Mouse (Mus musculus): ENCODE results near the gene Fcgr1. TPM values are rescaled to one million over a fixed set of nuclear protein-coding genes. Genes with fewer than 3 reads are reported as not detected.
"Not testable (repeated sequence)": the region's sequence is repeated elsewhere in the genome, so short reads cannot be mapped to it uniquely, and the experiment has no call there.

Gene Fcgr1
- 3.3 and 3.9 TPM in 2 replicates for polyA plus RNA-seq (2014; fragmentation: Nextera tagmentation; extraction: Ambion mirVana)

DNA sequence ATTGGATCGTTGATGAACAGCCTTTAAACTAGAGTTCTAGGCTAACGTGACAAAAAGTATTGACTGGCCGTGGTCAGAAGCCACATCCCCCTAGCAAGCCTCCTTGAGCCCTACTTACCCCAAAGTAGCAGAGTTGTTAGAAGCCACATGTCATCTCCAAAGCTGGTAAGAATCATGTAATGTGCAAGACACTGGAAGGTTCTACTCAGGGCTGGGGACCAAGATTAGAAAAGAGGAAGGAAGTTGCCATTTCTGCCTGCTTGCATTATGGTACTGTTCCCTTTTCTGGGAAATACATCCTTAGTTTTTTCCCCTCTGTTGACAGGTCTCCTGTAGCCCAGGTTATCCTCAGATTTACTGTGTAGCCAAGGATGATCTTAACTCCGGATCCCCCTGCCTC, at the start of gene Fcgr1:
TSS of gene Fcgr1 (minus strand) at position 183 of the 400 bp plus-strand sequence.
- H3K27me3 ChIP-seq (ENCODE audit: insufficient read depth, low read length), result no peaks in the 10 kb centered on the region
- ATAC-seq (ENCODE audit: insufficient read depth) (no peak), DNase-seq (no peak)
- TF ChIP-seq CTCF (IDR thresholded peaks at IDR 0.05; ENCODE audit: low read depth), result no peak
- H3K4me3 ChIP-seq (ENCODE audit: low read depth, low read length), result no peak within 1 kb of the TSS
- H3K27ac ChIP-seq (ENCODE audit: low read depth), result no peak within 1 kb of the TSS
- no peak within 1 kb of the TSS for H3K9ac ChIP-seq
- no peaks in the 10 kb centered on the region for H3K9me3 ChIP-seq (ENCODE audit: low read depth, low read length)
- no peak within 1 kb of the TSS for H3K4me2 ChIP-seq
- WGBS, result 73% methylated on average over 4 of the region's 4 CpGs
- no peaks in the 10 kb centered on the region for H3K4me1 ChIP-seq (ENCODE audit: insufficient read depth)
- H3K36me3 ChIP-seq (ENCODE audit: insufficient read depth), result no peaks in the 10 kb centered on the region

DNA sequence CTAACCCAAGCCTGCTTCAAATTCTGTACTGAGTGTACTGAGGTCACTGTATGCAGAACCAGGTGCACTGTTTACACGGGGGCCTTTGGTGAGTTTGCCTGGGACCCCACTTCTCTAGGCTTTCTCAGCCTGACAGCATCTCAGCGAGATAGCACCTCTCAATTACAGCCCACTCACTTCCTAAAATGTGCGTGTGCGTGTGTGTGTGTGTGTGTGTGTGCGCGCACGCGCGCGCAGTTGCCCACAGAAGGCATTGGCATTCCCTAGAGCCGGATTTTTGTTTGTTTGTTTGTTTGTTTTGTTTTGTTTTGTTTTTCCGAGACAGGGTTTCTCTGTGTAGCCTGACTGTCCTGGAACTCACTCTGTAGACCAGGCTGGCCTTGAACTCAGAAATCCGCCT, 48.9 kb upstream of the Fcgr1 start:
- H3K9ac ChIP-seq; H3K9me3 ChIP-seq (ENCODE audit: low read depth, low read length); H3K36me3 ChIP-seq (ENCODE audit: insufficient read depth); H3K27ac ChIP-seq (ENCODE audit: low read depth); H3K4me1 ChIP-seq (ENCODE audit: insufficient read depth); H3K4me2 ChIP-seq; H3K4me3 ChIP-seq (ENCODE audit: low read depth, low read length); DNase-seq; ATAC-seq (ENCODE audit: insufficient read depth): not testable (repeated sequence)
- WGBS, result 52% methylated on average over 12 of the region's 13 CpGs
- H3K27me3 ChIP-seq (ENCODE audit: insufficient read depth, low read length), result peaks cover 38% of the 10 kb centered on the region

DNA sequence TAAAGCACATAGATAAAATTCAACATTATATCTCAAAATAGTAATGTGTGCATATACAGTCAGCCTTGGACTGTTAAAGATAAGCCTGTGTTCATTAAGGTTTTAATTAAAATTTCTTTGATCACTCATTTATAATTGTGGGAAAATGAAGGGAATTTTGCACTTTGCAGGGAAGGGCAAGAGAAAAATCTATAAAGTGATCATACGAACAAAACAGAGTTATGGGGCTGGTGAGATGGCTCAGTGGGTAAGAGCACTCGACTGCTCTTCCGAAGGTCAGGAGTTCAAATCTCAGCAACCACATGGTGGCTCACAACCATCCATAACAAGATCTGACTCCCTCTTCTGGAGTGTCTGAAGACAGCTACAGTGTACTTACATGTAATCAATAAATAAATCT, 48.3 kb upstream of the Fcgr1 start:
- not testable (repeated sequence) for H3K4me2 ChIP-seq; ATAC-seq (ENCODE audit: insufficient read depth); H3K4me3 ChIP-seq (ENCODE audit: low read depth, low read length); H3K36me3 ChIP-seq (ENCODE audit: insufficient read depth); H3K27ac ChIP-seq (ENCODE audit: low read depth); DNase-seq; H3K4me1 ChIP-seq (ENCODE audit: insufficient read depth); H3K9ac ChIP-seq; H3K9me3 ChIP-seq (ENCODE audit: low read depth, low read length)
- 36% methylated on average over 3 of the region's 3 CpGs for WGBS
- H3K27me3 ChIP-seq (ENCODE audit: insufficient read depth, low read length), result peaks cover 44% of the 10 kb centered on the region

- 6% methylated on average over 24 of the region's 24 CpGs for WGBS
- no peaks in the 10 kb centered on the region for H3K9me3 ChIP-seq (ENCODE audit: low read depth, low read length)
- no peak overlapping the region for H3K4me3 ChIP-seq (ENCODE audit: low read depth, low read length)
- no peaks in the 10 kb centered on the region for H3K36me3 ChIP-seq (ENCODE audit: insufficient read depth)
- no peak for ATAC-seq (ENCODE audit: insufficient read depth)
- H3K27me3 ChIP-seq (ENCODE audit: insufficient read depth, low read length), result peaks cover 57% of the 10 kb centered on the region
- no peak overlapping the region for H3K27ac ChIP-seq (ENCODE audit: low read depth)
- H3K9ac ChIP-seq, result no peak overlapping the region
- no peak for TF ChIP-seq CTCF (IDR thresholded peaks at IDR 0.05; ENCODE audit: low read depth)
- no peaks in the 10 kb centered on the region for H3K4me1 ChIP-seq (ENCODE audit: insufficient read depth)
- H3K4me2 ChIP-seq, result peak overlapping the region; percentile 45
- peak; percentile 78 for DNase-seq
These were observed 47.0 kb upstream of the Fcgr1 start for GRCm38 (mm10) chr3:96340611-96341312.

DNA sequence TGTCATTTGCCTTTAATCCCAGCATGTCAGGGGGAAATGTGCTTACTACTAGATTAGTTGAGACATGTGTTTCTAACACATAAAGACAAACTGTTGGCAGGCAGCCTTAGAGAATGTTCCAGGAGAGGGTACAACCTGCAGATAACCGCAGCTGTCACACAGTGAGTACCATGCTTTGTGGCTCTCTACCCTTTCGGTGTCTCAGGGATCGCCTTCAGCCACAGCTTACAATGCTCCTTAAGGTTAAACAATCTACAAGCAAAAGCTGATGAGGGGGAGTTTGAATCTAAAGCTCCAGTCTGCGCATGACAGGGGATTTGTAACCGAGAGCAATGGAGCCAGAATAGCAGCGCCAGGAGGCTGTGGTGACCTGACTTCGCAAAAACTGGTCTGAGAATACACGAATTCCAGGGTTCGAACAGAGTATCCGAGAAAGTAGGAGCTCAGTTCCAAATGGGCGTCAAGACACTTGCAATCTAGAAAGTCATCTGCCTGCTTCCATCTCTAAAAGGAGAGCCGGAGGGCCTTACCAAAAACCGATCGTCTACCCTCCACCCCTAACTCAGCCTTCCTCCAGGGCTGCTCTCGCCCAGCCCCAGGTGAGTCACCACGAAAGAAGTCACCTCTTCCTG, 45.2 kb upstream of the Fcgr1 start:
- 33% methylated on average over 16 of the region's 16 CpGs for WGBS
- H3K36me3 ChIP-seq (ENCODE audit: insufficient read depth), result no peaks in the 10 kb centered on the region
- no peak overlapping the region for H3K4me2 ChIP-seq
- H3K4me3 ChIP-seq (ENCODE audit: low read depth, low read length), result no peak overlapping the region
- peaks cover 62% of the 10 kb centered on the region for H3K27me3 ChIP-seq (ENCODE audit: insufficient read depth, low read length)
- no peak overlapping the region for H3K27ac ChIP-seq (ENCODE audit: low read depth)
- ATAC-seq (ENCODE audit: insufficient read depth) (no peak), DNase-seq (no peak)
- H3K4me1 ChIP-seq (ENCODE audit: insufficient read depth), result no peaks in the 10 kb centered on the region
- no peak for TF ChIP-seq CTCF (IDR thresholded peaks at IDR 0.05; ENCODE audit: low read depth)
- H3K9ac ChIP-seq, result no peak overlapping the region
- no peaks in the 10 kb centered on the region for H3K9me3 ChIP-seq (ENCODE audit: low read depth, low read length)

DNA sequence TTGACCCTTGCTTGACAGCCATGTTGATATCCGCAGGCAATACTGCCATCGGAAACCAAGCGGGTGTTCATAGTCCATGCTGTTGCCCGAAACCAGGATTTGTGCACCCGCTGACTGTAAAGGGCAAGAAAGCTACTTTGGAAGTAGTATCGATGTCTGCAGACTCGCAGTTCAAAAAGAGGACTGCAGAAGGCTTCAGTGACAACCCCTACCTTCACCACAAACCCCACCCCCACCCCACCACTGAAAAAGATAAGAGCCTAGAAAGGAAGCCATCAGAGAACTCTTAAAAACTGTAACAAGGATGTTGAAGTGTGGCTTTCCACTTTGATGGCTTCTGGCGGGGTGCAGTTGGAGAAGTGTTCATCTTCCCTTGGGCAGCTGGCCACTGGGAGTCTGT, 44.3 kb upstream of the Fcgr1 start:
- no peak for TF ChIP-seq CTCF (IDR thresholded peaks at IDR 0.05; ENCODE audit: low read depth)
- DNase-seq, result no peak
- H3K4me2 ChIP-seq, result no peak overlapping the region
- no peak overlapping the region for H3K4me3 ChIP-seq (ENCODE audit: low read depth, low read length)
- H3K27me3 ChIP-seq (ENCODE audit: insufficient read depth, low read length), result peaks cover 69% of the 10 kb centered on the region
- H3K27ac ChIP-seq (ENCODE audit: low read depth), result no peak overlapping the region
- whole genome bisulfite sequencing, result 84% methylated on average over 8 of the region's 8 CpGs
- H3K9me3 ChIP-seq (ENCODE audit: low read depth, low read length), result no peaks in the 10 kb centered on the region
- no peak overlapping the region for H3K9ac ChIP-seq
- no peaks in the 10 kb centered on the region for H3K36me3 ChIP-seq (ENCODE audit: insufficient read depth)
- no peak for ATAC-seq (ENCODE audit: insufficient read depth)
- H3K4me1 ChIP-seq (ENCODE audit: insufficient read depth), result no peaks in the 10 kb centered on the region

DNA sequence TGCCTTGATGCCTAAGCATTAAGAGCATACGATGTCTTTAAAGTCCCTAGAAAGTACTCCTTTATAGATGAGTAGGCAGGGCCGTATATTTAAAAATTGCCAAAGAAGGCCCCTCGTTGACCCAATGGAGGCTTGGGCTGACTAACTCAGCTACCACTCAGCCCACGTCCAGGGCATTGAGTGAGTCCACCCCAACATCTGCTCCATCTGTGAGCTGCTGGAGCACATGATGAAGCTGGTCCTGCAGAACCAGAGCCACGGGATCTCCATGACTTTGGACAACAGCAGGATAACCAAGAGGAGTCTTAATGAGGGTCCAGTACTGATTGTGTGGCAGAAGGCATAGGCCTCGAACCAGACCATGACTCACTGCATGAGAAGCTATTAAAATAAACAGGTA, 43.5 kb upstream of the Fcgr1 start:
- TF ChIP-seq CTCF (IDR thresholded peaks at IDR 0.05; ENCODE audit: low read depth), result no peak
- H3K9ac ChIP-seq, result no peak overlapping the region
- WGBS, result 77% methylated on average over 6 of the region's 6 CpGs
- H3K36me3 ChIP-seq (ENCODE audit: insufficient read depth), result no peaks in the 10 kb centered on the region
- no peak overlapping the region for H3K4me3 ChIP-seq (ENCODE audit: low read depth, low read length)
- no peak overlapping the region for H3K4me2 ChIP-seq
- no peaks in the 10 kb centered on the region for H3K4me1 ChIP-seq (ENCODE audit: insufficient read depth)
- H3K9me3 ChIP-seq (ENCODE audit: low read depth, low read length), result no peaks in the 10 kb centered on the region
- ATAC-seq (ENCODE audit: insufficient read depth) (no peak), DNase-seq (no peak)
- H3K27ac ChIP-seq (ENCODE audit: low read depth), result no peak overlapping the region
- H3K27me3 ChIP-seq (ENCODE audit: insufficient read depth, low read length), result peaks cover 77% of the 10 kb centered on the region

Data from lung, embryonic 14.5 days (tissue).